Mouse (Mus musculus) mouse trophoblast stem cell (cell line): ENCODE data around the gene Mob2.

Source experiments
- in situ Hi-C, 2 experiments: fragments of 300-500 bp; cut with MseI, MboI; formaldehyde crosslinking; loops; 2 replicates in 1 of 2; 3 replicates in 1 of 2; pipeline ENCODE4 v1.15.1; 2025

Gene Mob2

GRCm38 (mm10) chr7:142060931-142061565 lies at the start of gene Mob2:
Gene Mob2, minus strand, starts transcription at chr7:142061065.
- in situ Hi-C loops = no loop called here

GRCm38 (mm10) chr7:142104747-142105146 lies 43.9 kb upstream of the Mob2 start:
- in situ Hi-C loops = no loop called here

- in situ Hi-C loops = no loop called here
These were observed 36.9 kb upstream of the Mob2 start for GRCm38 (mm10) chr7:142097776-142098175.

GRCm38 (mm10) chr7:142096701-142097100 lies 35.8 kb upstream of the Mob2 start:
- in situ Hi-C loops = no loop called here

GRCm38 (mm10) chr7:142095183-142095931 lies 34.5 kb upstream of the Mob2 start, which contains the start of gene Dusp8:
Gene Dusp8, minus strand, starts transcription at chr7:142095843.
- in situ Hi-C loops = no loop called here

GRCm38 (mm10) chr7:142094301-142095143 lies 33.7 kb upstream of the Mob2 start:
- in situ Hi-C loops = no loop called here

GRCm38 (mm10) chr7:142093696-142094240 lies 32.9 kb upstream of the Mob2 start:
- in situ Hi-C loops = no loop called here

GRCm38 (mm10) chr7:142092991-142093390 lies 32.1 kb upstream of the Mob2 start:
- in situ Hi-C loops = no loop called here

GRCm38 (mm10) chr7:142091848-142092247 lies 31.0 kb upstream of the Mob2 start:
- in situ Hi-C loops = no loop called here

GRCm38 (mm10) chr7:142089648-142090447 lies 29.0 kb upstream of the Mob2 start:
- in situ Hi-C loops = no loop called here

GRCm38 (mm10) chr7:142088886-142089285 lies 28.0 kb upstream of the Mob2 start:
- in situ Hi-C loops = no loop called here

GRCm38 (mm10) chr7:142087069-142087652 lies 26.3 kb upstream of the Mob2 start:
- in situ Hi-C loops = no loop called here

- in situ Hi-C loops = no loop called here
These were observed 25.5 kb upstream of the Mob2 start for GRCm38 (mm10) chr7:142086159-142086905.

- in situ Hi-C loops = no loop called here
These were observed 24.0 kb upstream of the Mob2 start for GRCm38 (mm10) chr7:142084820-142085219.

GRCm38 (mm10) chr7:142084395-142084794 lies 23.5 kb upstream of the Mob2 start:
- in situ Hi-C loops = no loop called here

GRCm38 (mm10) chr7:142083588-142084317 lies 22.9 kb upstream of the Mob2 start:
- in situ Hi-C loops = no loop called here

- in situ Hi-C loops = no loop called here
These were observed 21.7 kb upstream of the Mob2 start for GRCm38 (mm10) chr7:142082607-142083006.

GRCm38 (mm10) chr7:142082179-142082578 lies 21.3 kb upstream of the Mob2 start:
- in situ Hi-C loops = no loop called here

- in situ Hi-C loops = no loop called here
These were observed 20.9 kb upstream of the Mob2 start for GRCm38 (mm10) chr7:142081736-142082135.
